Mouse (Mus musculus) thymus, adult 2 months (tissue): ENCODE measurements around the gene Klf2.

Experiments used
- CTCF ChIP-seq: fragments of 200-500 bp; IDR thresholded peaks from 2 replicates; pipeline ENCODE4 v1.5.1; 2012; ENCODE audit warnings: mild to moderate bottlenecking, control low read depth, low read length, moderate library complexity, borderline replicate concordance; ENCODE audit not compliant: control insufficient read depth, poor library complexity, insufficient read depth; ENCODE audit errors: extremely low read depth
- POLR2A ChIP-seq: fragments of 200-500 bp; IDR thresholded peaks from 2 replicates; pipeline ENCODE4 v1.6.1; 2012; ENCODE audit warnings: mild to moderate bottlenecking, low read length, control low read depth, moderate library complexity; ENCODE audit not compliant: control insufficient read depth, poor library complexity, insufficient read depth; ENCODE audit errors: extremely low read depth

DNA sequence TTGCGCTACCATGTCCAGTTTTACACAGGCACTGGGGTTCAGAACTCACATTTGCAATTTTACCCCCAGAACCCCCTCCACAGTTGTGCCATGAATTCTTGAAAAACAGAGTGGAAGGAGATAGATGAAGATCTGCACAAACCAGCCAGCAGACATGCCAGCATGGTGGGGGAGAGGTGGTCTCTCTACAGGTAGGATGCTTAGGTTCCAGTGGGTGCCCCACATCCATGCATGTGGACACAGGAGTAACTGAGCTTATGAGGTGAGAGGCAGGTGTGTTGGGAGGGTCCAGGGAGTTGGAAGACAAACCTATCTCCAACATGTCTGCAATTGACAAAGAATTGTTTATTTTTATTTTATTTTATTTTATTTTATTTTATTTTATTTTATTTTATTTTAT is 19.9 kb upstream of the Klf2 start:
- no peak for TF ChIP-seq POLR2A
- TF ChIP-seq CTCF, result no peak
